ENCODE assay signal across 11 mouse cellular contexts in genomic region chr2:33729701-33730100, GRCm38 (mm10).
DNase-seq lines count a peak whose midpoint lies in the region; ATAC-seq and TF ChIP-seq lines count a peak whose summit lies in the region.
"Had no signal": no experiment of that assay in that cellular context is flagged by ENCODE, and none has a peak within 500 bp of the region (broad histone marks: within the 10 kb centered on the region; RNA-seq: fewer than 3 reads in every experiment).

No protein-coding gene starts in this region.

- WGBS in hindbrain, embryonic 10.5 days, result 36% methylated on average over 5 of the region's 5 CpGs
- WGBS in hindbrain, embryonic 16.5 days, result 45% methylated on average over 5 of the region's 5 CpGs
- 26% methylated on average over 5 of the region's 5 CpGs for WGBS in lung, postnatal 0 days
- WGBS in limb, embryonic 12.5 days, result 34% methylated on average over 5 of the region's 5 CpGs

- peak overlapping the region; percentile 54; the same call in 1 of the 2 replicates for H3K27ac ChIP-seq in hindbrain, embryonic 10.5 days
- no peak overlapping the region for H3K27ac ChIP-seq in hindbrain, embryonic 16.5 days (ENCODE audit: low read depth, low read length)
- no peak overlapping the region for H3K27ac ChIP-seq in lung, postnatal 0 days (ENCODE audit: low read length)
- peak overlapping the region; percentile 30; the same call in 1 of the 2 replicates for H3K27ac ChIP-seq in limb, embryonic 12.5 days
- H3K27ac ChIP-seq: neural tube, embryonic 12.5 days had no signal

- ATAC-seq in hindbrain, embryonic 16.5 days, result no peak
- ATAC-seq in lung, postnatal 0 days, result no peak
- ATAC-seq in limb, embryonic 12.5 days (ENCODE audit: insufficient number of reproducible peaks, insufficient read depth, low FRiP score, low TSS enrichment, low read depth), result no peak
- ATAC-seq: intestine, embryonic 16.5 days had no signal

- H3K9me3 ChIP-seq in hindbrain, embryonic 10.5 days, result no peaks in the 10 kb centered on the region
- H3K9me3 ChIP-seq in hindbrain, embryonic 16.5 days (ENCODE audit: control insufficient read depth, low read length), result no peaks in the 10 kb centered on the region
- no peaks in the 10 kb centered on the region for H3K9me3 ChIP-seq in lung, postnatal 0 days (ENCODE audit: low read length)
- no peaks in the 10 kb centered on the region for H3K9me3 ChIP-seq in limb, embryonic 12.5 days
- H3K9me3 ChIP-seq: megakaryocyte, embryonic 14.5 days; neural tube, embryonic 12.5 days had no signal

- H3K27me3 ChIP-seq in hindbrain, embryonic 10.5 days (ENCODE audit: insufficient read depth, poor library complexity, severe bottlenecking), result no peaks in the 10 kb centered on the region
- H3K27me3 ChIP-seq in hindbrain, embryonic 16.5 days (replicated peaks; ENCODE audit: control insufficient read depth, insufficient read depth, low read length), result no peaks in the 10 kb centered on the region
- H3K27me3 ChIP-seq in lung, postnatal 0 days (replicated peaks; ENCODE audit: insufficient read depth, low read length), result no peaks in the 10 kb centered on the region
- H3K27me3 ChIP-seq in limb, embryonic 12.5 days, result peaks cover 10% of the 10 kb centered on the region; the same call in 1 of the 2 replicates
- H3K27me3 ChIP-seq: megakaryocyte, embryonic 14.5 days; neural tube, embryonic 12.5 days had no signal

- no peak overlapping the region for H3K4me3 ChIP-seq in hindbrain, embryonic 10.5 days
- no peak overlapping the region for H3K4me3 ChIP-seq in hindbrain, embryonic 16.5 days (ENCODE audit: low read length)
- no peak overlapping the region for H3K4me3 ChIP-seq in lung, postnatal 0 days (ENCODE audit: low read depth, low read length)
- no peak overlapping the region for H3K4me3 ChIP-seq in limb, embryonic 12.5 days (replicated peaks)
- H3K4me3 ChIP-seq: megakaryocyte, embryonic 14.5 days; neural tube, embryonic 12.5 days had no signal

- no peak for TF ChIP-seq EP300 in lung, postnatal 0 days (IDR thresholded peaks at IDR 0.05)

- no peak overlapping the region for H3K9ac ChIP-seq in hindbrain, embryonic 16.5 days (ENCODE audit: low read depth, low read length)
- no peak overlapping the region for H3K9ac ChIP-seq in lung, postnatal 0 days (replicated peaks; ENCODE audit: low read depth)
- H3K9ac ChIP-seq in limb, embryonic 12.5 days (replicated peaks), result no peak overlapping the region
- H3K9ac ChIP-seq: neural tube, embryonic 12.5 days had no signal

- TF ChIP-seq CTCF in lung, postnatal 0 days (IDR thresholded peaks at IDR 0.05), result peak; percentile 54

- no peak for DNase-seq in hindbrain, embryonic 10.5 days (ENCODE audit: low spot score)
- DNase-seq in lung, postnatal 0 days (ENCODE audit: low spot score), result peak; percentile 38
- no peak for DNase-seq in lung, postnatal 4 days
- DNase-seq in adipocyte (ENCODE audit: low spot score), result peak; percentile 22
- no peak for DNase-seq in layer of hippocampus, postnatal 36 days
- DNase-seq: adrenal gland, postnatal 36 days had no signal

- peaks cover 44% of the 10 kb centered on the region for H3K36me3 ChIP-seq in hindbrain, embryonic 10.5 days
- H3K36me3 ChIP-seq in hindbrain, embryonic 16.5 days (ENCODE audit: control insufficient read depth, insufficient read depth, low read length), result no peaks in the 10 kb centered on the region
- peaks cover 5% of the 10 kb centered on the region; the same call in 1 of the 2 replicates for H3K36me3 ChIP-seq in lung, postnatal 0 days (ENCODE audit: insufficient read depth, low read length)
- peaks cover 36% of the 10 kb centered on the region for H3K36me3 ChIP-seq in limb, embryonic 12.5 days

- peaks cover 35% of the 10 kb centered on the region for H3K4me1 ChIP-seq in hindbrain, embryonic 10.5 days (replicated peaks)
- no peaks in the 10 kb centered on the region; the same call in 1 of the 2 replicates for H3K4me1 ChIP-seq in hindbrain, embryonic 16.5 days (ENCODE audit: control insufficient read depth, insufficient read depth, low read depth, low read length)
- H3K4me1 ChIP-seq in lung, postnatal 0 days (ENCODE audit: insufficient read depth, low read depth, low read length), result no peaks in the 10 kb centered on the region
- peaks cover 38% of the 10 kb centered on the region for H3K4me1 ChIP-seq in limb, embryonic 12.5 days (replicated peaks)

- H3K4me2 ChIP-seq in hindbrain, embryonic 16.5 days (ENCODE audit: low read length), result no peak overlapping the region
- no peak overlapping the region for H3K4me2 ChIP-seq in lung, postnatal 0 days (replicated peaks; ENCODE audit: low read depth, low read length)
- no peak overlapping the region for H3K4me2 ChIP-seq in limb, embryonic 12.5 days
- H3K4me2 ChIP-seq: neural tube, embryonic 12.5 days had no signal

Comparison
In these comparisons a context has a peak if more than half of its experiments do, and no peak if none do; other contexts are left out.
1. DNase-seq: peak in lung, postnatal 0 days (single experiment) and adipocyte (single experiment); none in hindbrain, embryonic 10.5 days (single experiment), lung, postnatal 4 days (0 of 2) and layer of hippocampus, postnatal 36 days (0 of 2).
2. H3K27ac ChIP-seq: peak in hindbrain, embryonic 10.5 days (single experiment) and limb, embryonic 12.5 days (single experiment); none in hindbrain, embryonic 16.5 days (single experiment) and lung, postnatal 0 days (single experiment).